Mouse (Mus musculus): Measurements from ENCODE around the gene Supt6.

DNA sequence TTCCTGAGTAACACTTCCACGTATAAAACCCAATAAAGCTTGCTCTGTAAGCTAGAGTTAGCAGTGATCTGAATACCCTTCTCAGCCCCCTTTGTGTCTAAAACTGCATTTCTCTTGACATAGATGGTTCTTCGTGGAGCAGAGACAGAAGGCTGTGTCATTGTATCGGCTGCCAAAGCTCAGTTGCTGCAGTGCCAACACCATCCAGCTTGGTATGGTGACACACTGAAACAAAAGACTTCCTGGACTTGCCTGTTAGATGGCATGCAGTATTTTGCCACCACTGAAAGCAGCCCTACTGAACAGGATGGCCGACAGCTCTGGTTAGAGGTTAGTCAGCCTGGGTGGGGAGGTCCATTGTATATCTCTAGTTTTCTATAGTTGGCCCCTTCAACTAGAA is 33.8 kb upstream of the Supt6 start:
- TF ChIP-seq POLR2A (IDR thresholded peaks at IDR 0.05; ENCODE audit: borderline replicate concordance, extremely low read depth, low read depth, low read length) (no peak), CTCF (IDR thresholded peaks at IDR 0.05; ENCODE audit: insufficient read depth, low read length) (no peak)

Measured in lung, adult 2 months (tissue).